Mouse (Mus musculus) heart, postnatal 14 days (tissue): ENCODE data around the gene Sgip1. TPM values are rescaled to one million over a fixed set of nuclear protein-coding genes. Genes with fewer than 3 reads are reported as not detected.
A peak's percentile ranks its signal among the peaks of the same experiment; 100 is the strongest.

Source experiments
- DNase-seq, 2 experiments: peaks; one replicate each; pipeline ENCODE4 v3.0.0; 2021 to 2022
- intact Hi-C: fragments of 180-260 bp; cut with DNase I; formaldehyde crosslinking; loops from one replicate; pipeline ENCODE4 v1.15.1; 2025
- total RNA-seq, 2 experiments: library from RNA; stranded (reverse); gene quantifications; 2 replicates each; pipeline ENCODE4 v1.2.3; 2021

Gene Sgip1
- total RNA-seq, 2 experiments from 2014 or later: 0.90 to 1.4 TPM

- no peak for DNase-seq
- intact Hi-C loops: no loop called here
Measured at GRCm38 (mm10) chr4:102969599-102969998, 228.5 kb downstream of the Sgip1 start.

- DNase-seq: no peak
- intact Hi-C loops: no loop called here
Measured at GRCm38 (mm10) chr4:102971159-102971558, 230.1 kb downstream of the Sgip1 start.

GRCm38 (mm10) chr4:102972071-102972470 lies 231.0 kb downstream of the Sgip1 start:
- no peak for DNase-seq
- intact Hi-C loops: no loop called here

GRCm38 (mm10) chr4:102974172-102974571 lies 233.1 kb downstream of the Sgip1 start:
- no peak for DNase-seq
- intact Hi-C loops: no loop called here

- DNase-seq: no peak
- intact Hi-C loops: no loop called here
Measured at GRCm38 (mm10) chr4:102976290-102977275, 235.5 kb downstream of the Sgip1 start.

- intact Hi-C loops: no loop called here
Measured at GRCm38 (mm10) chr4:102977778-102978321, 236.8 kb downstream of the Sgip1 start.

DNA sequence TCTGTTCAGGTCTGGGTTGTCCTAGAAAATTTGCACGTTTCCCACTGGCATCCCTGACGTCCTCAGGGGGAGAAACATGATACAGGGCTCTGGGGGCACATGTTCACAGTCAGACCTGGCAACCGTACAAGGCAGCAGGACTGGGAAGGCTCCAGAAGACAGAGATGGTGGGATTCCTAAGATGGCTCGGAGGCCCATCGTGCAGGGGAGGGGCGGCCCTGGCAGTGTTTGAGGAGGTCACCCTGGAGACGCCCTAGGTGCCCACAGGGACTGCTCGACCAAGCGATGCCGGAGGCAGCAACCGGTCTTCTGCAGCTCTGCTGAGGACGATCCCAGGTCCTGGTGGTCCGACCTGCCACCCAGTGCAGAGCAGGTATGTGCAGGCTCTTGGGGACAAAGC lies 237.3 kb downstream of the Sgip1 start, which contains the start of gene Tctex1d1:
Gene Tctex1d1 (plus strand): TSS at position 167 of the 400 bp plus-strand sequence.
- peak in 1 of 2 experiments; percentile 13 for DNase-seq
- intact Hi-C loops: no loop called here

More at GRCm38 (mm10) chr4:102977778-102978321, 236.8 kb downstream of the Sgip1 start:
- no peak for DNase-seq

DNA sequence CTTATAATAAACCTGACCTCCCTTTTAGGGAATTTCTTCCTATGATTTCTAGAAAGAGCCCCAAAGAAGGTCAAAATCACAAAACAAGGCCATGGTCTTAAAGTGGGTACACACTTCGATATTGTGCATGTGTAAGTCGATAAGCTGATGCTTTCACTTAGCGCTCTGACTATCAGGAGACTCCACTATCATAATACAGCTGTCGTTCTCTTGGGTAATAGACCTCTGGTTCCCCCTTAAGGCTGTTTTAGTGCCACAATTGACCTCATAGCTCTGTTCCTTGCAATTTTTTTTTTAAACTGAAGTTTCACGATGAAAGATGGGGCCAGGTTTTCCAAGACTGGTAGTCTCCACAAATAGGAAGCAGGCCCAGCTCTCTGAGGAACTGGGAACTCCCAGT lies 238.3 kb downstream of the Sgip1 start:
- intact Hi-C loops: no loop called here
- DNase-seq: no peak

- intact Hi-C loops: no loop called here
- no peak for DNase-seq
Measured at GRCm38 (mm10) chr4:102981709-102982108, 240.6 kb downstream of the Sgip1 start.

DNA sequence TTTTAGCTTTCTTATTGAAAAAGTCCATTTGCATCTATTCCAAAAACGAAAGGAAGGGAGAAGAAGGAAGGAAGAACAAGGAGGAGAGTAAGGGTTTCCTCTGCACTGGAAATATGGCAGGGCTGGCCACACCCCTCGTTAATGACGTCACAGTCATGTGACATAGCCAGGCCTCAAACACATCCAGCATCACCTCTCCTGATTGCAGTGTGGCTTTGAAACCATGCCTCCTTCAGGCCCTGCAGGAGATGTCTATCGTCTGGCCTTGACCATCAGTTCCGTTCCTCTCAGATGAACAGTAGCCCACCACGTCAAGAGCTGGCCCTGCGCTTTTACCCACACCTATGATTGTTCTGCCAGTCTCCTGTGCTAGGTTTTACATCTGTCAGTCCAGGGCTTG lies 245.1 kb downstream of the Sgip1 start:
- intact Hi-C loops: loop anchor here (5.0 kb wide), 1 partner anchor 361 kb away; no protein-coding TSS in a partner anchor

DNA sequence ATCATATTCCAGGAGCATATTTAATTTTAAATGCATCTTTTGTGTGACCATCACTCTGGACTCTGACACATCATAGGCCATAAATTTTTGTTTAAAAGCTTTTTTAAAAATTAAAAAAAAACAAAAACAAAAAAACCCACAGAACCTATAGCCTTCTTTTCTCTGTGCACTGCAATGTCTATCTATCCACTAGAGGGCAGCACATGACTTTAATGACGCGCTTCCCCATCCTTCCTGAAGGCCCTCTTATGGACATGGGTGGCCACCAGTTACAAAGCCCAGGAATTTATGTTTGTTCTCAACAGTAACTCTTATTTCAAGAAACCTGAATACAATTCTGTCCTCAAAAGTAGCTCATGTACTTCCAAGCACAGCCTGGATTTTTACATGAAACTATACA lies 245.8 kb downstream of the Sgip1 start:
- peak; percentile 38 to 71 for DNase-seq
- intact Hi-C loops: loop anchor here (1.0 to 5.0 kb wide), 2 partner anchors 159 to 360 kb away; no protein-coding TSS in a partner anchor

More for the DNA sequence above, 245.1 kb downstream of the Sgip1 start:
- no peak for DNase-seq

DNA sequence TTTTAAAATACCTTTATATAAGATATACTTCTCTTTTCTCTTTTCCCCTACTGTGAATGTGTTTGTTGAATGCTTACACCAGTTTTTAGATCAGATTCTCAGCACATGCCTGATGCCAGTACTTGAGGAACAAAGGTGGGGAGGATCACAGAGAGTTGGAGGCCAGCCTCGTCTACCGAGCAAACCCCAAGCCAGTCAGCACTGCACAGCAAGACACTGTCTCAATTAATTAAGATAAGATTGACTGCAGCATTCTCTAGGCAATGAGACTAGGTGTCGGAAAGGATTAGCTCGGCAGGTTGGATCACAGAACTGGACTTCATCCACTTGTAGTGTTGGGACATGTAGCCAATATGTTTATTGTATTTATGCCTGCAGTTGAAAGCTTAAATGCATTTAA lies 246.2 kb downstream of the Sgip1 start:
- intact Hi-C loops: loop anchor here (1.0 to 5.0 kb wide), 2 partner anchors 159 to 360 kb away; no protein-coding TSS in a partner anchor
- DNase-seq: no peak

DNA sequence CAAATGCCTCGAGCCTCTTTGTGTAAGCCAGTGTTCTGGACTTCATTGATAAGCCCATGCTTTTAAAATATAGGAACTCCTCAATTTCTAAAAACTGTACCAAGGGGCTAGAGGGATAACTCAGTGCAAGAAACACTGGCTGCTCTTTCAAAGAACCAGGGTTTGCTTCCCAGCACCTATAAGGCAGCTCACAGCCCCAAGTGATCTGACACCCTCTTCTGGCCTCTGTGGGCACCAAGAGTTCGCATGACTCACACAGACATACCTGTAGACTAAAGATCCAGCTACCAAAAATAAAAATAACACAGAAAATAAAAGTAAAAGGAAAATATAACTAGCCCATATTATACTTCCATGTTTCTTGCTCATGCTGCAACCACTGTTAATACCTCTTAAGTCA lies 246.7 kb downstream of the Sgip1 start:
- no peak for DNase-seq
- intact Hi-C loops: loop anchor here (1.0 to 5.0 kb wide), 2 partner anchors 159 to 360 kb away; no protein-coding TSS in a partner anchor

DNA sequence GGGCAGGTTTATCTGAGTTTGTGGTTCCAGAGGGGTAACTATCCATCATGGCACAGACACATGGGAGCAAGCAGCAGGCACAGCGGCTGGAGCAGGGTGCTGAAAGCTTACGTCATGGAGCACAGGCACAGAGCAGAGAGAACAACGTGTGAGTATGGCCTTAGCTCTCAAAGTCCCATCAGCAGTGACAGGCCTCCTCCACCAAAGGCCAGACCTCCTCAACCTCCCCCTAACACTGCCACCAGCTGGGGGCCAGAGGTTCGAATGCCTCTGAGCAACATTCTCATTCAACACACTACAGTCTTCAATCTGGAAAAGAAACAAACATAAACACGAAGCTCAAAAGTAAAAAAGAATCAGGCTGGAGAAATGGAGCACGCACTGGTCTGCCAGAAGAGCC lies 247.4 kb downstream of the Sgip1 start:
- intact Hi-C loops: loop anchor here (5.0 kb wide), 1 partner anchor 359 kb away; no protein-coding TSS in a partner anchor
- no peak for DNase-seq

DNA sequence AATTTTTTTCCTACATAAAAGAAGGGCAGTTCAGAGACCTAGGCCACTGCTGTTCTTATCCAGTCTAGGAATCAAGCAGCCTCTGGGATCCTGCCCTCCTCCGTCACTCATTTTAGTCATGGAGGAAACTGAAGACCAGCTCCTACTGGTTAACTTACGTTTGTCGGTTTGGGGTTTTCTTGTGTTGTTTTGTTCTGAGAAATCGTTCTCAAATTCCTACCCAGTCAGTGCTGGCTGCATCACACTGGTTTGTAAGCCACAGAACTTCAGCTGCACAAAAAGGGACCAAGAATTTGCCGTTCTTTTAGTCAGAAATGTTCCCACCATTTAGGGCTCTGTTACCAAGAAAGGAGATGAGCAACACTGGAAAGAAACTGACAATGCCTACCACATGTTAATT lies 248.3 kb downstream of the Sgip1 start:
- no peak for DNase-seq
- intact Hi-C loops: loop anchor here (5.0 kb wide), 1 partner anchor 358 kb away; no protein-coding TSS in a partner anchor

DNA sequence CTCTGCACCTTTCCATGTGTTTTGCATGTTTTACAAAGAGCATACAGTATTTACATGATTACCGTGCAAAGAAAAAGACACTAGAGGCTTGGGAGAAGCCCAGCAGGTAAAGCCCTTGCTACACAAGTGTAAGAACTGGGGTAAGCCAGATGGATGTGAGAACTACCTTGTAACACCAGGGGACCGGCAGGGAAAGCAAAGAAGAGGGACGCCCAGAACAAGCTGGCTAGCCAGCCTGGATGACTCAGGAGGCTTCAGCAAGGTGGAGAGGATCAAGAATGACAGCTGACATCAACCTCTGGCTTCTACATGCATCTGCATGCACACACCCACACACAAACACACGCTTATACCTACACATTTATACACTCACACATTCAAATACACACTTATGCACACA lies 248.9 kb downstream of the Sgip1 start:
- intact Hi-C loops: no loop called here

DNA sequence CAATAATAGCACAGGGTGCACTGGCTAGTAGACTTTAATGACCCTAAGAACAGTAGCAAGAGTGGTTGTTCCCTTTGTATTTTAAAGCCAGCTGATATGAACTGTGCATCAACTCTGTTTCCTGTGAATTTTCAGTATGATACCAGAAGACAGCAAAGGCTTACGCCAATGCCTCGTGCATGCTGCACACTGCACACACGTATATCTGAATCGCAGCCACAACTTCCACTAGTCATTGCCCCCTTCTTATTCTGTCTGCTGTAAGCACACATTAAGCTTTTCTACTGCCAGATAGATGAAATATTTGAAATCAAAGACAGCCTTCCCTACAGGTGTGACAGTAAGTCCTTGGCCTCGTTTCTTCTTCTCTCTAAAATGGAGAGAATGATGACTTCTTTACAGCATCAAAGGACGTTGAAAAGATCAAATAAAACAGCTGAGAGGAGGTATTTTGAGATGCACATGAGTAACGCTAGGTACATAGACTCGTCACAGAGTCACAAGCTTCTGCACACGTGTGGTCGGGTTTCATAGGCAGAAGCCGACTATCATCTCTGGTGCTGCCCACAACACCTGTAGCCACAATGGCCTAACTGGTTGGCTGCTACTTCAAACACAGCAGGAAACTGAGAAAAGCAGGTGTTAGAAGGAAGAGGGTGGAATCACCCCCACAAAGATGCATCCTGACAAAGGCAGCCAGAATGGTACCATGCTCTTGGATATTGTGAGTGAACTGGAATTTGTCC lies 249.7 kb downstream of the Sgip1 start:
- no peak for DNase-seq
- intact Hi-C loops: no loop called here

More for the DNA sequence above, 248.9 kb downstream of the Sgip1 start:
- no peak for DNase-seq

- no peak for DNase-seq
- intact Hi-C loops: no loop called here
Measured at GRCm38 (mm10) chr4:102991685-102992084, 250.6 kb downstream of the Sgip1 start.

DNA sequence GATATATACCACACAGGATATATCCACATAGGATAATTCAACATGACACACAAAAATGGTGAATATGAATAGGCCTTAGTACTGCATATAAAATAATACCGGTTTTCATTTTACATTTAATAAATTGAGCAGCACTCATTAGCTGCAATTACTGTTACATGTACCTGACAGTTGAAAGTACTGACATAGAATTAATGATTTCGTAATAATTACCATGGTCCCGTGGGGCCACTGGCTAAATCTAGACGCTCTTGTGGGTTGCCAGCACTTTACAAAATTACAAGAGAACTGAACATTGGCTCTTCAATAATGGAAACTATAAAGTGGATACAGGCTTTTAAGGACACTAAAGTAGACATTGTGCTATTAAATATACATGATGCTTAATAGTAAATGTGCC lies 263.6 kb downstream of the Sgip1 start:
- no peak for DNase-seq
- intact Hi-C loops: no loop called here

- intact Hi-C loops: no loop called here
- DNase-seq: no peak
Measured at GRCm38 (mm10) chr4:103005190-103005945, 264.3 kb downstream of the Sgip1 start.
